Mouse (Mus musculus) ovary, postnatal 14 days (tissue): ENCODE results near the gene Tmem184a.

ENCODE experiments used
- DNase-seq: peaks from one replicate; pipeline ENCODE4 v3.0.0; 2022; ENCODE audit warnings: low spot score

The Tmem184a gene

GRCm38 (mm10) chr5:139819538-139820181 is at the start of gene Tmem184a:
Gene Tmem184a (minus strand): TSS chr5:139819917.
- DNase-seq = no peak

GRCm38 (mm10) chr5:139862759-139863158 is 43.0 kb upstream of the Tmem184a start:
- DNase-seq = peak; percentile 47

- no peak for DNase-seq
Measured at GRCm38 (mm10) chr5:139860328-139861104, 40.8 kb upstream of the Tmem184a start.

GRCm38 (mm10) chr5:139849626-139850320 is 30.1 kb upstream of the Tmem184a start:
- no peak for DNase-seq

- DNase-seq = no peak
Measured at GRCm38 (mm10) chr5:139839142-139839541, 19.4 kb upstream of the Tmem184a start.

- DNase-seq = peak; percentile 71
Measured at GRCm38 (mm10) chr5:139838476-139838892, 18.8 kb upstream of the Tmem184a start.

- no peak for DNase-seq
Measured at GRCm38 (mm10) chr5:139835706-139836105, 16.0 kb upstream of the Tmem184a start.

GRCm38 (mm10) chr5:139832125-139832524 is 12.4 kb upstream of the Tmem184a start:
- no peak for DNase-seq

- no peak for DNase-seq
Measured at GRCm38 (mm10) chr5:139830734-139831133, 11.0 kb upstream of the Tmem184a start.

- no peak for DNase-seq
Measured at GRCm38 (mm10) chr5:139829384-139829783, 9.7 kb upstream of the Tmem184a start.

GRCm38 (mm10) chr5:139827593-139827992 is 7.9 kb upstream of the Tmem184a start:
- no peak for DNase-seq

GRCm38 (mm10) chr5:139826357-139827055 is 6.8 kb upstream of the Tmem184a start, which contains the start of the genes Gm26938 and Psmg3:
Gene Gm26938 (minus strand): TSS chr5:139826407.
Gene Psmg3 (minus strand): TSS chr5:139826885.
- DNase-seq = peak; percentile 94

- no peak for DNase-seq
Measured at GRCm38 (mm10) chr5:139825947-139826346, 6.2 kb upstream of the Tmem184a start.

GRCm38 (mm10) chr5:139824531-139824930 is 4.8 kb upstream of the Tmem184a start:
- no peak for DNase-seq

GRCm38 (mm10) chr5:139821466-139822459 is 2.0 kb upstream of the Tmem184a start:
- DNase-seq = no peak

- peak; percentile 30 for DNase-seq
Measured at GRCm38 (mm10) chr5:139818801-139819200, 916 bp downstream of the Tmem184a start.

- no peak for DNase-seq
Measured at GRCm38 (mm10) chr5:139818056-139818455, 1.7 kb downstream of the Tmem184a start.

GRCm38 (mm10) chr5:139817292-139817691 is 2.4 kb downstream of the Tmem184a start:
- DNase-seq = no peak

GRCm38 (mm10) chr5:139816445-139816844 is 3.3 kb downstream of the Tmem184a start:
- DNase-seq = no peak

- no peak for DNase-seq
Measured at GRCm38 (mm10) chr5:139815964-139816363, 3.8 kb downstream of the Tmem184a start.

GRCm38 (mm10) chr5:139813963-139814381 is 5.7 kb downstream of the Tmem184a start:
- peak; percentile 36 for DNase-seq
